In the genomic region with DNA sequence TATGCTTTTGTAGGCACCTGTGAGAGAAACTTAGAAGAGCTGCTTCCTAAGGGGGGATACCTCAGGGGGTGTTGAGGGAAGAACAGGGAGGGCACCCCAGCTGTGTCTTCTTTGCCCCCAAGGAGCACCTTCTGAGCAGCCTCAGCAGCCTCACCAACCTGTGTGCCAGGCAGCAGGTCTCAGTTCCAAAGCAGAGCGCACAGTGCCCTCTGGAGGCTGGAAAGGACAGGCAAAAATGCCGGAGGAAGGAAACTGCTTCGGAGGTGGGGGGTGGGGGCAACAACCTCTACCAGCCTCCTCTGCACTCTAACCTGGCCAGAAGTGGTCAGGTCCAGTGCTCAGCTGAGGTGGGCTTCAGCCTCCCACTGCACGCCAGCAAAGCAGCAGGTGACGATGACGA, we compare ENCODE assay signal across 8 mouse cellular contexts. TPM values are rescaled to one million over a fixed set of nuclear protein-coding genes. Genes with fewer than 3 reads are reported as not detected.
DNase-seq lines count a peak whose midpoint lies in the region; ATAC-seq lines count a peak whose summit lies in the region.
"Had no signal": no experiment of that assay in that cellular context is flagged by ENCODE, and none has a peak within 500 bp of the region (broad histone marks: within the 10 kb centered on the region; RNA-seq: fewer than 3 reads in every experiment).

No protein-coding gene starts in this region.

- no peak overlapping the region for H3K4me2 ChIP-seq in intestine, embryonic 15.5 days (replicated peaks)
- H3K4me2 ChIP-seq in intestine, embryonic 16.5 days (ENCODE audit: low read depth, low read length) = no peak overlapping the region

- H3K36me3 ChIP-seq in intestine, embryonic 15.5 days = no peaks in the 10 kb centered on the region
- no peaks in the 10 kb centered on the region for H3K36me3 ChIP-seq in intestine, embryonic 16.5 days (ENCODE audit: control insufficient read depth, insufficient read depth, low read length)

- peak; percentile 36 for DNase-seq in CD4-positive helper T cell, adult 2 months (ENCODE audit: low read depth, low spot score)
- DNase-seq in R1 (ENCODE audit: low read depth, low spot score) = peak; percentile 62
- DNase-seq in kidney, postnatal 10 days = peak; percentile 55
- peak; percentile 41 to 49 for DNase-seq in thymus, postnatal 36 days
- no peak for DNase-seq in left cerebral cortex, postnatal 4 days

- WGBS in intestine, embryonic 15.5 days = 45% methylated on average over 6 of the region's 6 CpGs
- 51% methylated on average over 6 of the region's 6 CpGs for WGBS in intestine, embryonic 16.5 days

- no peak overlapping the region for H3K4me3 ChIP-seq in intestine, embryonic 15.5 days (replicated peaks)
- no peak overlapping the region for H3K4me3 ChIP-seq in intestine, embryonic 16.5 days (ENCODE audit: low read length)

- intact Hi-C loops in left cerebral cortex, postnatal 4 days (cut with DNase I) = no loop called here

- no peak overlapping the region for H3K27ac ChIP-seq in intestine, embryonic 15.5 days
- no peak overlapping the region for H3K27ac ChIP-seq in intestine, embryonic 16.5 days (ENCODE audit: low read length)

- no peak overlapping the region for H3K9ac ChIP-seq in intestine, embryonic 15.5 days
- H3K9ac ChIP-seq in intestine, embryonic 16.5 days (ENCODE audit: low read depth, low read length) = no peak overlapping the region

- 0 out of 2 replicates have a peak, but pooled peaks have one; percentile 17 for ATAC-seq in intestine, embryonic 15.5 days
- no peak for ATAC-seq in intestine, embryonic 16.5 days

- no peaks in the 10 kb centered on the region for H3K4me1 ChIP-seq in intestine, embryonic 15.5 days (replicated peaks)
- no peaks in the 10 kb centered on the region for H3K4me1 ChIP-seq in intestine, embryonic 16.5 days (ENCODE audit: control insufficient read depth, insufficient read depth, low read length)

- H3K27me3 ChIP-seq in intestine, embryonic 15.5 days (replicated peaks) = no peaks in the 10 kb centered on the region
- H3K27me3 ChIP-seq in intestine, embryonic 16.5 days (replicated peaks; ENCODE audit: control insufficient read depth, insufficient read depth, low read length) = no peaks in the 10 kb centered on the region

- H3K9me3 ChIP-seq in intestine, embryonic 15.5 days = no peaks in the 10 kb centered on the region
- H3K9me3 ChIP-seq in intestine, embryonic 16.5 days (ENCODE audit: control insufficient read depth, low read length) = no peaks in the 10 kb centered on the region

RNA-seq across cellular contexts. Expression of gene Tmem106c, which starts 6.3 kb away (rescaled TPM):
- 39.3 and 44.4 TPM in 2 replicates for polyA plus RNA-seq in intestine, embryonic 15.5 days (2015; fragmentation: Nextera tagmentation; extraction: Ambion mirVana)
- polyA plus RNA-seq in intestine, embryonic 16.5 days (2015; fragmentation: Nextera tagmentation; extraction: Ambion mirVana) = 47.5 and 51.6 TPM in 2 replicates
- 10 to 100 TPM; 18.0 to 20.1 TPM for total RNA-seq in left cerebral cortex, postnatal 4 days (2021)

RNA-seq across cellular contexts. Expression of gene Col2a1, which starts 34.2 kb away (rescaled TPM):
- 2.0 and 2.7 TPM in 2 replicates for polyA plus RNA-seq in intestine, embryonic 15.5 days (2015; fragmentation: Nextera tagmentation; extraction: Ambion mirVana)
- polyA plus RNA-seq in intestine, embryonic 16.5 days (2015; fragmentation: Nextera tagmentation; extraction: Ambion mirVana) = 0.33 and 0.53 TPM in 2 replicates
- total RNA-seq in left cerebral cortex, postnatal 4 days (2021) = 1 to 10 TPM; 2.5 to 5.4 TPM
- total RNA-seq: neutrophil, adult 5-6 weeks had no signal

RNA-seq across cellular contexts. Expression of gene Vdr, which starts 59.9 kb away (rescaled TPM):
- 1.5 and 2.2 TPM in 2 replicates for polyA plus RNA-seq in intestine, embryonic 15.5 days (2015; fragmentation: Nextera tagmentation; extraction: Ambion mirVana)
- 2.4 TPM in 2 replicates for polyA plus RNA-seq in intestine, embryonic 16.5 days (2015; fragmentation: Nextera tagmentation; extraction: Ambion mirVana)
- under 1 TPM in 1 of 2 experiments, not detected in 1; 0.08 TPM for total RNA-seq in left cerebral cortex, postnatal 4 days (2021)
